Mouse (Mus musculus): ENCODE data around the gene Nmral1.
"Not testable (repeated sequence)": the region's sequence is repeated elsewhere in the genome, so short reads cannot be mapped to it uniquely, and the experiment has no call there.

DNA sequence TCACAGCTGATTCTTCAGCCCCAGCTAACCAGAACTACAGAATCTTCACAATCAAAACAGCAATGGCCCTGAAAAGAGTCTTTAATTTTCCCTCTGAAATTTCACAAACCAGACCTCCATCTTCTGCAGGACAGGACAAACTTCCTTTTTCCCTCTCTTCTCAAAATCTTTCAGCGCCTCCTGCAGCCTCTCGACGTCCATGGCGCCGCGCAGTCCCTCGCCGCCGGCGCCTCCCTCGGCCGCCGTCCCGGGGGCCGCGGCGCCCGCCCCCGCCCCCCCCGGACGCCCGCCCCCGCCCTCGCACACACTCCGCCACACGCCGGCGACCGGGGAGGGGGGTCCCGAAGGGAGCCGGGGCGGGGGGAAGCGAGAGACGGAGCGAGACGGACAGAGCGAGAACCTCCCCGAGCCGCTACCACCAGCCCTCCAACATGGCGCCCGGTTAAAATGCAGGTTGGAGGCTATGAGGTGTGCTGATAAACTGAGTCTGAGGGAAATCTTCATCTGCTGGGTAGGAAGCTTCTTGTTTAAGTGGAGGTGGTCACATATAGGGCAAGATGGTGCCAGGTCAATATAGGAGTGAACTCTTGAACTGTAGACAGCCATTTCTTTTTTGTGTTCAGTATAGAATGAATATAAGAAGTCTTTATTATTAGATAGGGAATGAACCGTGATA is 37.6 kb upstream of the Nmral1 start:
- not testable (repeated sequence) for TF ChIP-seq POLR2A (IDR thresholded peaks at IDR 0.05; ENCODE audit: borderline replicate concordance, insufficient read depth, low read length); CTCF (IDR thresholded peaks at IDR 0.05; ENCODE audit: borderline replicate concordance, insufficient read depth, low read depth, low read length)

Measured in cerebellum, adult 2 months (tissue).